Mouse (Mus musculus) kidney, adult 18-20 months (tissue): ENCODE results near the gene Rcn3.

Experiments used
- DNase-seq: peaks from one replicate; pipeline ENCODE4 v3.0.0; 2021

The Rcn3 gene

GRCm38 (mm10) chr7:45047491-45047890, 44.5 kb downstream of the Rcn3 start:
- no peak for DNase-seq

- DNase-seq = no peak
Observed at GRCm38 (mm10) chr7:45046853-45047350, 45.1 kb downstream of the Rcn3 start.

GRCm38 (mm10) chr7:45045741-45046140, 46.3 kb downstream of the Rcn3 start:
- no peak for DNase-seq

GRCm38 (mm10) chr7:45043307-45043706, 48.7 kb downstream of the Rcn3 start:
- DNase-seq = no peak

- no peak for DNase-seq
Observed at GRCm38 (mm10) chr7:45040851-45041250, 51.2 kb downstream of the Rcn3 start.

GRCm38 (mm10) chr7:45038411-45038810, 53.6 kb downstream of the Rcn3 start:
- DNase-seq = no peak

- peak; percentile 74 for DNase-seq
Observed at GRCm38 (mm10) chr7:45037720-45038361, 54.2 kb downstream of the Rcn3 start.

- no peak for DNase-seq
Observed at GRCm38 (mm10) chr7:45036702-45037101, 55.3 kb downstream of the Rcn3 start.

GRCm38 (mm10) chr7:45035631-45036030, 56.4 kb downstream of the Rcn3 start:
- no peak for DNase-seq

- DNase-seq = no peak
Observed at GRCm38 (mm10) chr7:45033722-45034359, 58.2 kb downstream of the Rcn3 start.
